Mouse (Mus musculus): Measurements from ENCODE around the gene Npepps. TPM values are rescaled to one million over a fixed set of nuclear protein-coding genes. Genes with fewer than 3 reads are reported as not detected.

Gene Npepps
- polyA plus RNA-seq, 1 experiment from 2014 or later, result 64.1 TPM

GRCm38 (mm10) chr11:97241321-97241720 lies 39.1 kb downstream of the Npepps start:
- Histone ChIP-seq H3K36me3 (ENCODE audit: control insufficient read depth, insufficient read depth, low read length) (peaks cover 2% of the 10 kb centered on the region; the same call in 1 of the 2 replicates), H3K27me3 (ENCODE audit: control insufficient read depth, insufficient read depth, low read length) (no peaks in the 10 kb centered on the region), H3K27ac (replicated peaks; ENCODE audit: low read depth, low read length) (no peak overlapping the region)

DNA sequence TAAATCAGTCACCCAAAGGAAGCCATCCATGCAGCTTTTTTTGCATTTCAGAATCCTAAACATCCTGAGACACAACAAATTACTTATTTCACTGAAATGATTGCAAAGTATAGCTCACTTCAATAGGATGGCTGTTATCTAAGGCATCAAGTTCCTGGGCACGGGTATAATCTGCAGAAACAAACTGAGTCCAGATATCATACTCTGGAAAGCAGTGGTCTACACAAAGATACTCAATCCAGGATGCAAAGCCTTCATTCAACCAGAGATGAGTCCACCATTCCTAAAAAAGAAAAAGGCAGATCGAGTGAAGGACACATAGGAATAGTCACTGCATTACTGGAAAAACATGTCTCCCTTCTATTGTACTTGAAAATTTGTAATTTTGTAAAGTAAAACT lies 42.5 kb downstream of the Npepps start:
- Histone ChIP-seq H3K27me3 (ENCODE audit: control insufficient read depth, insufficient read depth, low read length) (no peaks in the 10 kb centered on the region), H3K4me1 (ENCODE audit: control insufficient read depth, insufficient read depth, low read length) (no peaks in the 10 kb centered on the region), H3K9ac (ENCODE audit: low read length) (no peak overlapping the region), H3K27ac (replicated peaks; ENCODE audit: low read depth, low read length) (no peak overlapping the region), H3K4me3 (ENCODE audit: low read depth, low read length) (no peak overlapping the region), H3K9me3 (ENCODE audit: control insufficient read depth, low read length) (no peaks in the 10 kb centered on the region), H3K4me2 (ENCODE audit: low read depth, severe bottlenecking) (no peak overlapping the region), H3K36me3 (ENCODE audit: control insufficient read depth, insufficient read depth, low read length) (peaks cover 6% of the 10 kb centered on the region; the same call in 1 of the 2 replicates)
- 95% methylated on average over 2 of the region's 2 CpGs for WGBS
- no peak for ATAC-seq (ENCODE audit: insufficient number of reproducible peaks, low FRiP score, low TSS enrichment, low read depth)
- DNase-seq (ENCODE audit: low spot score), result no peak

More at GRCm38 (mm10) chr11:97241321-97241720, 39.1 kb downstream of the Npepps start:
- Histone ChIP-seq H3K4me1 (ENCODE audit: control insufficient read depth, insufficient read depth, low read length) (no peaks in the 10 kb centered on the region), H3K4me3 (ENCODE audit: low read depth, low read length) (no peak overlapping the region), H3K4me2 (ENCODE audit: low read depth, severe bottlenecking) (no peak overlapping the region), H3K9me3 (ENCODE audit: control insufficient read depth, low read length) (no peaks in the 10 kb centered on the region), H3K9ac (ENCODE audit: low read length) (no peak overlapping the region)
- WGBS, result 95% methylated on average over 7 of the region's 7 CpGs
- DNase-seq (ENCODE audit: low spot score) (no peak), ATAC-seq (ENCODE audit: insufficient number of reproducible peaks, low FRiP score, low TSS enrichment, low read depth) (no peak)

DNA sequence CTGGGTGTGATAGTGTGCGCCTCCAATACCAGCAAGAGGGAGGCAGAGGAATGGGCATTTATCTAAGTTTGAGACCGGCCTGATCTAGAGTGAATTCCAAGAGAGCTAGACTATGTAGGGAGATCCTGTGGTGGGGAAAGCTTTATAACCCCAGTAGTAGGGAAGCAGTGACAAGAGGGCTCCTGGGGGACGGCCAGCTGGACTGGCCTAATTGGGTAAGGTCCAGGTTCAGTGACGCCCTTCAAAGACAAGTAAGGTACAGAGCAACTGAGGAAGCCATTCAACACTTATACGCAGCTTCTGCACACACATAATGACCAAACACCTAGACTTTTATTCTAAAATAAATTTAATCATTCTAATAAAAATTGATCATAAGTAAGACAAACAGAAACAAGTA lies 48.0 kb downstream of the Npepps start:
- H3K4me2 ChIP-seq (ENCODE audit: low read depth, severe bottlenecking), result no peak overlapping the region
- H3K4me1 ChIP-seq (ENCODE audit: control insufficient read depth, insufficient read depth, low read length), result no peaks in the 10 kb centered on the region
- no peaks in the 10 kb centered on the region for H3K9me3 ChIP-seq (ENCODE audit: control insufficient read depth, low read length)
- no peak overlapping the region for H3K27ac ChIP-seq (replicated peaks; ENCODE audit: low read depth, low read length)
- no peak for ATAC-seq (ENCODE audit: insufficient number of reproducible peaks, low FRiP score, low TSS enrichment, low read depth)
- no peaks in the 10 kb centered on the region for H3K27me3 ChIP-seq (ENCODE audit: control insufficient read depth, insufficient read depth, low read length)
- no peak overlapping the region for H3K9ac ChIP-seq (ENCODE audit: low read length)
- DNase-seq (ENCODE audit: low spot score), result no peak
- no peak overlapping the region for H3K4me3 ChIP-seq (ENCODE audit: low read depth, low read length)
- H3K36me3 ChIP-seq (ENCODE audit: control insufficient read depth, insufficient read depth, low read length), result peaks cover 6% of the 10 kb centered on the region; the same call in 1 of the 2 replicates
- WGBS, result 95% methylated on average over 5 of the region's 5 CpGs

- H3K9ac ChIP-seq (ENCODE audit: low read length), result no peak overlapping the region
These were observed 51.0 kb downstream of the Npepps start for GRCm38 (mm10) chr11:97229396-97229795.

DNA sequence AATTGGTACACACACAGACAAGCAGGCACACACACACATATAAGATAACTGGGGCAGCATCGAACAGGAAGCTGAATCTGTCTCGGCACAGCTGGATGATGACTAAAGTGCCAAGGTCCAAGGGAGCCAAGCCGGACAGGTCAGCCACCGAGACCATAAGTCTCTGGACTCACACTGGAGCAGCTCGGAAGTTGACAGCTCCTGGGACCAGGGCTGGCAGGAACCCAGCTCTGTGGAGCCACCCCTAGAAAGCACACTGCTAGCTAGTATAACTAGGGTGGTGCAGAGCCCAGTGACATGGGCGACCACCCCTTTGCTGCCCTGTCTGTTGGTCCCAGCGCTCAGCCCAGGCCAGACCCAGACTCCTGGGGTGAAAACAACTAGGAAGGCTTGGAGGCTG lies 51.5 kb downstream of the Npepps start:
- no peak for ATAC-seq (ENCODE audit: insufficient number of reproducible peaks, low FRiP score, low TSS enrichment, low read depth)
- Histone ChIP-seq H3K4me2 (ENCODE audit: low read depth, severe bottlenecking) (no peak overlapping the region), H3K27me3 (ENCODE audit: control insufficient read depth, insufficient read depth, low read length) (no peaks in the 10 kb centered on the region), H3K4me3 (ENCODE audit: low read depth, low read length) (no peak overlapping the region), H3K9me3 (ENCODE audit: control insufficient read depth, low read length) (no peaks in the 10 kb centered on the region), H3K27ac (replicated peaks; ENCODE audit: low read depth, low read length) (no peak overlapping the region), H3K36me3 (ENCODE audit: control insufficient read depth, insufficient read depth, low read length) (peaks cover 10% of the 10 kb centered on the region; the same call in 1 of the 2 replicates), H3K9ac (ENCODE audit: low read length) (no peak overlapping the region), H3K4me1 (ENCODE audit: control insufficient read depth, insufficient read depth, low read length) (no peaks in the 10 kb centered on the region)
- no peak for DNase-seq (ENCODE audit: low spot score)
- WGBS, result 91% methylated on average over 7 of the region's 7 CpGs

More at GRCm38 (mm10) chr11:97229396-97229795, 51.0 kb downstream of the Npepps start:
- no peak for ATAC-seq (ENCODE audit: insufficient number of reproducible peaks, low FRiP score, low TSS enrichment, low read depth)
- Histone ChIP-seq H3K36me3 (ENCODE audit: control insufficient read depth, insufficient read depth, low read length) (peaks cover 10% of the 10 kb centered on the region; the same call in 1 of the 2 replicates), H3K4me2 (ENCODE audit: low read depth, severe bottlenecking) (no peak overlapping the region), H3K4me1 (ENCODE audit: control insufficient read depth, insufficient read depth, low read length) (no peaks in the 10 kb centered on the region), H3K27ac (replicated peaks; ENCODE audit: low read depth, low read length) (no peak overlapping the region), H3K27me3 (ENCODE audit: control insufficient read depth, insufficient read depth, low read length) (no peaks in the 10 kb centered on the region), H3K9me3 (ENCODE audit: control insufficient read depth, low read length) (no peaks in the 10 kb centered on the region), H3K4me3 (ENCODE audit: low read depth, low read length) (no peak overlapping the region)
- no peak for DNase-seq (ENCODE audit: low spot score)
- 95% methylated on average over 2 of the region's 2 CpGs for whole genome bisulfite sequencing

DNA sequence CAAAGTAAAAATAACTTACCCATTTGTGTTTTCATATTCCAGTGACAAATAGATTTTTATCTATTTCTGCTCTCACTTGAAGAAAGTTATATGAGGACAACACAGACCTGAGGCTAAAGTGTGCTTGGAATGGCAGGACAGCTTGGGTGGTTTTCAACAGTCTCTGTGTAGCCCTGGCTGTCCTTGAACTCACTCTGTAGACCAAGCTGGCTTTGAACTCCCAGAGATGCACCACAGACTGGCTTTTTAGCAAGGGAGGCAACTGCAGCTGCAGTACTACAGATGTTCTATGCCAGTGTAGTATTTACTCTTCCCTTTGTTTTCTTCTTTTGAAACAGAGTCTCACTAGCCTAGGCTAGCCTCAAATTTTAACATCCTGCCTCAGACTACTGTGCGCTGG lies 54.3 kb downstream of the Npepps start:
- Histone ChIP-seq H3K4me1 (ENCODE audit: control insufficient read depth, insufficient read depth, low read length) (no peaks in the 10 kb centered on the region), H3K4me3 (ENCODE audit: low read depth, low read length) (no peak overlapping the region), H3K27me3 (ENCODE audit: control insufficient read depth, insufficient read depth, low read length) (no peaks in the 10 kb centered on the region), H3K9ac (ENCODE audit: low read length) (no peak overlapping the region), H3K9me3 (ENCODE audit: control insufficient read depth, low read length) (no peaks in the 10 kb centered on the region), H3K27ac (replicated peaks; ENCODE audit: low read depth, low read length) (no peak overlapping the region), H3K36me3 (ENCODE audit: control insufficient read depth, insufficient read depth, low read length) (peaks cover 4% of the 10 kb centered on the region; the same call in 1 of the 2 replicates), H3K4me2 (ENCODE audit: low read depth, severe bottlenecking) (no peak overlapping the region)
- ATAC-seq (ENCODE audit: insufficient number of reproducible peaks, low FRiP score, low TSS enrichment, low read depth), result no peak
- no peak for DNase-seq (ENCODE audit: low spot score)
- WGBS, result 97% methylated on average over 1 of the region's 1 CpGs

DNA sequence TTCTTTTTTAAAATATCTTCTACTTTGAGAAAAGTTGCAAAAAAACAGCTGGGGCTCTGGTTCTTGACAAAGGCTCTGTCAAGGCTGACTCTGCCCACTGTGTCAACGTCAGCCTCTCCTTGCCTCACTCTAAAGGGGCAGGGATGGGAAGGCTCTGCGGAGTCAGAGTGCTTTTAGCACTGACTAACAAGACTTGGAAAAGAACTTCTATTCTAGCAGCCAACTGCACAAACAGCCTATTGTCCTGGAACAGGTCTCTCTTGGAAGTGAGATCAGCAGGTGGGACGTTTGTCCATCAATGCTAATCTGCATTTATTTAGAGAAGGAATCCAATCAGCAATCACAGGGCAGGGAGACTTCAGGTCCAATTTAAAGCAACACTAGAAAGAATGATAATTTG lies 57.0 kb downstream of the Npepps start:
- no peak for ATAC-seq (ENCODE audit: insufficient number of reproducible peaks, low FRiP score, low TSS enrichment, low read depth)
- Histone ChIP-seq H3K36me3 (ENCODE audit: control insufficient read depth, insufficient read depth, low read length) (peaks cover 11% of the 10 kb centered on the region), H3K27ac (replicated peaks; ENCODE audit: low read depth, low read length) (no peak overlapping the region)

GRCm38 (mm10) chr11:97221611-97222010 lies 58.8 kb downstream of the Npepps start:
- WGBS, result 92% methylated on average over 2 of the region's 2 CpGs
- peaks cover 21% of the 10 kb centered on the region for H3K36me3 ChIP-seq (ENCODE audit: control insufficient read depth, insufficient read depth, low read length)
- no peaks in the 10 kb centered on the region for H3K9me3 ChIP-seq (ENCODE audit: control insufficient read depth, low read length)
- H3K27me3 ChIP-seq (ENCODE audit: control insufficient read depth, insufficient read depth, low read length), result no peaks in the 10 kb centered on the region
- no peak overlapping the region for H3K9ac ChIP-seq (ENCODE audit: low read length)
- H3K4me1 ChIP-seq (ENCODE audit: control insufficient read depth, insufficient read depth, low read length), result no peaks in the 10 kb centered on the region
- H3K4me3 ChIP-seq (ENCODE audit: low read depth, low read length), result no peak overlapping the region
- DNase-seq (ENCODE audit: low spot score) (no peak), ATAC-seq (ENCODE audit: insufficient number of reproducible peaks, low FRiP score, low TSS enrichment, low read depth) (no peak)
- no peak overlapping the region for H3K4me2 ChIP-seq (ENCODE audit: low read depth, severe bottlenecking)
- no peak overlapping the region for H3K27ac ChIP-seq (replicated peaks; ENCODE audit: low read depth, low read length)

More for the DNA sequence above, 57.0 kb downstream of the Npepps start:
- Histone ChIP-seq H3K4me1 (ENCODE audit: control insufficient read depth, insufficient read depth, low read length) (no peaks in the 10 kb centered on the region), H3K9me3 (ENCODE audit: control insufficient read depth, low read length) (no peaks in the 10 kb centered on the region), H3K4me3 (ENCODE audit: low read depth, low read length) (no peak overlapping the region), H3K9ac (ENCODE audit: low read length) (no peak overlapping the region), H3K27me3 (ENCODE audit: control insufficient read depth, insufficient read depth, low read length) (no peaks in the 10 kb centered on the region), H3K4me2 (ENCODE audit: low read depth, severe bottlenecking) (no peak overlapping the region)
- DNase-seq (ENCODE audit: low spot score), result no peak
- WGBS, result 79% methylated on average over 3 of the region's 3 CpGs

GRCm38 (mm10) chr11:97220211-97220610 lies 60.2 kb downstream of the Npepps start:
- ATAC-seq (ENCODE audit: insufficient number of reproducible peaks, low FRiP score, low TSS enrichment, low read depth) (no peak), DNase-seq (ENCODE audit: low spot score) (no peak)
- no peak overlapping the region for H3K9ac ChIP-seq (ENCODE audit: low read length)
- H3K27ac ChIP-seq (replicated peaks; ENCODE audit: low read depth, low read length), result no peak overlapping the region
- H3K36me3 ChIP-seq (ENCODE audit: control insufficient read depth, insufficient read depth, low read length), result peaks cover 20% of the 10 kb centered on the region
- no peak overlapping the region for H3K4me3 ChIP-seq (ENCODE audit: low read depth, low read length)
- H3K9me3 ChIP-seq (ENCODE audit: control insufficient read depth, low read length), result no peaks in the 10 kb centered on the region
- H3K4me2 ChIP-seq (ENCODE audit: low read depth, severe bottlenecking), result no peak overlapping the region
- H3K27me3 ChIP-seq (ENCODE audit: control insufficient read depth, insufficient read depth, low read length), result no peaks in the 10 kb centered on the region
- no peaks in the 10 kb centered on the region for H3K4me1 ChIP-seq (ENCODE audit: control insufficient read depth, insufficient read depth, low read length)
- 89% methylated on average over 3 of the region's 3 CpGs for WGBS

Measured in limb, embryonic 11.5 days (tissue).